Mouse (Mus musculus) heart, adult 2 months (tissue): Measurements from ENCODE around the gene Nfic. TPM values are rescaled to one million over a fixed set of nuclear protein-coding genes. Genes with fewer than 3 reads are reported as not detected.

ENCODE experiments used
- DNase-seq, 2 experiments: peaks; one replicate each; pipeline ENCODE4 v3.0.0; 2021
- H3K27ac ChIP-seq: fragments of 200-600 bp; 2 replicates; pipeline ENCODE4 v1.8.1; 2022
- H3K27me3 ChIP-seq: fragments of 200-500 bp; 2 replicates; pipeline ENCODE4 v1.6.1; 2012; ENCODE audit warnings: mild to moderate bottlenecking, low read length, inconsistent platforms, mixed read lengths; ENCODE audit not compliant: control insufficient read depth, insufficient read depth
- H3K36me3 ChIP-seq: fragments of 200-500 bp; 2 replicates; pipeline ENCODE4 v1.6.1; 2012; ENCODE audit warnings: low read length, inconsistent platforms; ENCODE audit not compliant: control insufficient read depth, insufficient read depth
- H3K4me1 ChIP-seq: fragments of 200-500 bp; 2 replicates; pipeline ENCODE4 v1.6.1; 2011; ENCODE audit warnings: low read length; ENCODE audit not compliant: control insufficient read depth, insufficient read depth
- H3K4me3 ChIP-seq: fragments of 200-600 bp; 2 replicates; pipeline ENCODE4 v1.8.1; 2022
- H3K79me2 ChIP-seq: fragments of 200-500 bp; replicated peaks from 2 replicates; pipeline ENCODE4 v1.6.1; 2012; ENCODE audit warnings: mild to moderate bottlenecking, inconsistent platforms, low read length, moderate library complexity, mixed read lengths; ENCODE audit not compliant: control insufficient read depth, insufficient read depth
- H3K9ac ChIP-seq: fragments of 200-500 bp; 2 replicates; pipeline ENCODE4 v1.6.1; 2012; ENCODE audit warnings: low read depth, mild to moderate bottlenecking, control low read depth, inconsistent platforms, low read length, mixed read lengths
- CTCF ChIP-seq: fragments of 200-600 bp; IDR thresholded peaks from 2 replicates; pipeline ENCODE4 v1.8.1; 2022; ENCODE audit warnings: antibody characterized with exemption, mild to moderate bottlenecking, moderate library complexity
- EP300 ChIP-seq: fragments of 200-500 bp; IDR thresholded peaks from 2 replicates; pipeline ENCODE4 v1.6.1; 2011; ENCODE audit warnings: low read depth, low read length, control low read depth; ENCODE audit not compliant: insufficient read depth
- POLR2A ChIP-seq: fragments of 200-500 bp; IDR thresholded peaks from 2 replicates; pipeline ENCODE4 v1.6.1; 2011; ENCODE audit warnings: mild to moderate bottlenecking, low read depth, low read length, control low read depth; ENCODE audit not compliant: insufficient read depth
- WGBS: fragments of 180-500 bp; shearing (Covaris S2); methylation state at CpG from one replicate; pipeline ENCODE4 v1.1.7; 2018; 5-methylcytosine and 5-hydroxymethylcytosine counted together
- intact Hi-C: fragments of 180-260 bp; cut with DNase I; formaldehyde crosslinking; loops from one replicate; pipeline ENCODE4 v1.15.1; 2025
- microRNA-seq, 2 experiments: library from miRNA; unstranded; fragments of <30 nt; microRNA quantifications; one replicate each; pipeline ENCODE4 v1.2.0; 2021
- polyA plus RNA-seq: library from polyadenylated mRNA; depleted of rRNA; stranded (reverse); fragments of >200 nt; gene quantifications from 2 replicates; pipeline ENCODE4 v1.2.3, GENCODE M21; 2012; rRNA removed
- total RNA-seq, 2 experiments: library from RNA; stranded (reverse); gene quantifications; 2 replicates each; pipeline ENCODE4 v1.2.3; 2021

Nfic gene
- total and polyA plus RNA-seq, 3 experiments: 80.1 to 104 (median 94.2) TPM

DNA sequence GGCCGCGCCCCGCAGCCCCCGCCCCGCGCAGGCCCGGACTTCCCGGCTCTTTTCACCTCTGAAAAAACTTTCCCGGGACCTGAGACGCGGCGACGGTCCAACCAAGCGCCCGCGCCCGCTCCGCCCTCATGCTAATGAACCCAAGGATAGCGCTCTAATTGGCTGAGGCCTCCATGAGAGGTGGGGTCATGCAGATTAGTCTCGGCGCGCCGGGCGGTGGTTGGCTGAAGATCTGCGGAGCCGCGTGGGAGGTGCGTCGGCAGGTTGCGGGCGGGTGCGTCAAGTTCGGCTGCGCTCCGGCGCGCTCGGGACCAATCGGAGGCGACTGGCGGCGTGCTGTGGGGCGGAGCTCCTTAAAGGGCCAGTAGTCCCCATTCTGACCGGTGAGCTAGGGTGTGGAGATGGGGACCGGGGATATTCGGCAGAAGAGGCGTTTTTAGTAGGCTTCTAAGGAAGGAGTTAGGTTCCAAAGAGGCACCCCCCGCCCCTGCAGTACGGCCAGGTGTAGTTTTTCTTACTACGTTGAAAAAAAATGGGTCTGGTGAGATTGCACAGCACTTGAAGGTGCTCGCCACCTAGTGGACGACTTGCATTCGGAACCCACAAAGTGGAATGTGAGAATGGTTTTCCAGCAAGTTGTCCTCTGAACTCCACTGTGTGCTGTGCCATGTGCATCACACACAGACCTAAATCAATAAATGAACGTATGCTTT is 104.9 kb downstream of the Nfic start, which contains the start of gene Hmg20b:
TSS of gene Hmg20b (minus strand) at position 130 of the 713 bp plus-strand sequence.
- intact Hi-C loops: loop anchor here (2.0 kb wide), 2 partner anchors 26 to 30 kb away; partner anchors contain the start of gene Cactin
- Histone ChIP-seq H3K27ac (peak within 1 kb of the TSS; percentile 96), H3K4me1 (peaks cover 3% of the 10 kb centered on the region; the same call in 1 of the 2 replicates), H3K9ac (peak within 1 kb of the TSS; percentile 99), H3K27me3 (no peaks in the 10 kb centered on the region), H3K79me2 (no peaks in the 10 kb centered on the region), H3K36me3 (no peaks in the 10 kb centered on the region), H3K4me3 (peak within 1 kb of the TSS; percentile 97)
- WGBS: under 1% methylated on average over 54 of the region's 54 CpGs
- peak; percentile 90 for TF ChIP-seq CTCF
- TF ChIP-seq EP300: peak; percentile 69; the same call in 1 of the 2 replicates
- 0 out of 2 replicates have a peak, but pooled peaks have one; percentile 52 for TF ChIP-seq POLR2A
- DNase-seq: peak; percentile 98 to 100

DNA sequence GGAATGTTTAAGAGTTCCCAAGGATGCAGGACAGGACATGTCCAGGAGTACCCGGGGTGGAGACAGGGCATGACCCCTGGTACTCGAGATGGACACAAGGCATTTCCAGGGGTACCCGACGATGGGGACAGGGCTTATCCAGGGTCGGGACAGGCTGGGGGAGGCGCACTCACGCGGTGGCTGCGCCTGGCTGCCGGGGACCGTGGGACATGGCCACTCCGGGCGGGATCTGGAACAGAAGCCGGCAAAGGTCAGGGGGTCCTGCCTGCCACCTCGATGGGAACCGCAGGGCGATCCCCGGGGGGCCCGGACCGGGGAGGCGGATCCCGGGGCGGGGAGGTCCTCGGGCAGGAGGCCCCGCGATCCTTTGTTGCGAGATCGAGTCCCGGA is 105.5 kb downstream of the Nfic start:
- Histone ChIP-seq H3K79me2 (no peaks in the 10 kb centered on the region), H3K9ac (peak overlapping the region; percentile 99), H3K36me3 (no peaks in the 10 kb centered on the region), H3K4me3 (peak overlapping the region; percentile 97), H3K4me1 (peaks cover 3% of the 10 kb centered on the region; the same call in 1 of the 2 replicates), H3K27ac (peak overlapping the region; percentile 96), H3K27me3 (no peaks in the 10 kb centered on the region)
- intact Hi-C loops: loop anchor here (2.0 kb wide), 2 partner anchors 27 to 29 kb away; partner anchors contain the start of gene Cactin
- DNase-seq: no peak
- TF ChIP-seq EP300 (no peak), POLR2A (no peak), CTCF (no peak)
- under 1% methylated on average over 29 of the region's 29 CpGs for WGBS

DNA sequence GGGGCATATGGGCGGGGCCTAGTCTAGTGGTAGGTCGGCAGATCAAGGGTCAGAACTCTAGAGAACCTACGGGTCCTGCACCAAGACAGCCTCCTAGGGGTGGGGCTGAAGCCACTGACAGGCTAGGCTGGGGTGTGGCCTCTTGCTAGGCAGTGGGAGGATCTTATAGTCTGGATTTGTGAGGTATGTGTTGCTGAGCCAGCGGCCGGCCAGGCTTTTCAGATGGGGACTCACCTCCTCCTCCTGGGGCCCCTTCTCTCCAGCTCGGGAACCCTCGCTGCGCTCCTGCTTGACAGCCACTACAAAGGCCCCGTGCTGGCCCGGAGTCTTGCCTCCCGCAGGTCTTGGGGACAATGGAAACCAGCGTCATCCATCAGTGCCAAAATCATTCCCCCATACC is 106.3 kb downstream of the Nfic start:
- 17% methylated on average over 12 of the region's 12 CpGs for WGBS
- Histone ChIP-seq H3K27ac (peak overlapping the region; percentile 96), H3K9ac (peak overlapping the region; percentile 99; the same call in 1 of the 2 replicates), H3K79me2 (no peaks in the 10 kb centered on the region), H3K4me1 (peaks cover 8% of the 10 kb centered on the region), H3K4me3 (peak overlapping the region; percentile 97), H3K36me3 (no peaks in the 10 kb centered on the region), H3K27me3 (no peaks in the 10 kb centered on the region)
- intact Hi-C loops: no loop called here
- TF ChIP-seq EP300 (no peak), POLR2A (no peak), CTCF (no peak)
- DNase-seq: peak; percentile 52

- no peaks in the 10 kb centered on the region; the same call in 1 of the 2 replicates for H3K79me2 ChIP-seq
- H3K4me3 ChIP-seq: no peak overlapping the region
- TF ChIP-seq EP300 (no peak), CTCF (no peak), POLR2A (no peak)
- 59% methylated on average over 55 of the region's 55 CpGs for WGBS
- H3K4me1 ChIP-seq: peaks cover 9% of the 10 kb centered on the region
- intact Hi-C loops: no loop called here
- DNase-seq: peak in 1 of 2 experiments; percentile 50
- 0 out of 2 replicates have a peak, but pooled peaks cover 2% of the 10 kb centered on the region for H3K27me3 ChIP-seq
- no peaks in the 10 kb centered on the region for H3K36me3 ChIP-seq
- no peak overlapping the region for H3K27ac ChIP-seq
- no peak overlapping the region for H3K9ac ChIP-seq
These were observed 108.9 kb downstream of the Nfic start for GRCm38 (mm10) chr10:81346453-81347067.

Small RNA genes lying within 50 kb of the gene (microRNA-seq; reads per million reads assigned to microRNA genes)
- 0 reads per million in 2 experiments for gene Gm25595
- 0 to 0.56 reads per million in 2 experiments for gene Mir1191b
- 0.56 to 1.5 reads per million in 2 experiments for gene Mir6913

Other genes starting within 250 kb of the Nfic start
Only the 30 nearest of the 31 such genes appear.
- gene Atcay, start 224.8 kb downstream of the Nfic start, total RNA-seq: under 1 TPM in 1 of 2 experiments, not detected in 1; 0.09 TPM
- 0.14 and 0.20 TPM in 2 replicates for gene Atcay, start 224.8 kb downstream of the Nfic start, polyA plus RNA-seq
- gene Zfr2, start 222.5 kb downstream of the Nfic start, total RNA-seq: 1 to 10 TPM; 1.8 to 2.0 TPM
- gene Zfr2, start 222.5 kb downstream of the Nfic start, polyA plus RNA-seq: 5.0 and 6.3 TPM in 2 replicates
- gene Matk, start 202.7 kb downstream of the Nfic start, total RNA-seq: under 1 TPM; 0.48 to 0.86 TPM
- gene Matk, start 202.7 kb downstream of the Nfic start, polyA plus RNA-seq: 0.97 and 1.5 TPM in 2 replicates
- 100 to 1,000 TPM in 1 of 2 experiments, 10 to 100 TPM in 1; 85.7 to 101 TPM for gene Mrpl54, start 188.7 kb downstream of the Nfic start, total RNA-seq
- gene Mrpl54, start 188.7 kb downstream of the Nfic start, polyA plus RNA-seq: 66.7 and 93.2 TPM in 2 replicates
- 100 to 1,000 TPM; 111 to 123 TPM for gene Apba3, start 188.7 kb downstream of the Nfic start, total RNA-seq
- 151 TPM in 2 replicates for gene Apba3, start 188.7 kb downstream of the Nfic start, polyA plus RNA-seq
- gene Tjp3, start 164.1 kb downstream of the Nfic start, total RNA-seq: not detected
- 0.12 and 0.78 TPM in 2 replicates for gene Tjp3, start 164.1 kb downstream of the Nfic start, polyA plus RNA-seq
- gene Pip5k1c, start 162.7 kb downstream of the Nfic start, total RNA-seq: 10 to 100 TPM; 27.0 to 28.0 TPM
- gene Pip5k1c, start 162.7 kb downstream of the Nfic start, polyA plus RNA-seq: 37.5 and 44.2 TPM in 2 replicates
- 10 to 100 TPM; 16.1 to 18.0 TPM for gene Cactin, start 134.5 kb downstream of the Nfic start, total RNA-seq
- 15.4 and 18.0 TPM in 2 replicates for gene Cactin, start 134.5 kb downstream of the Nfic start, polyA plus RNA-seq
- 1 to 10 TPM; 3.8 to 4.1 TPM for gene Tbxa2r, start 126.9 kb downstream of the Nfic start, total RNA-seq
- 7.1 and 8.7 TPM in 2 replicates for gene Tbxa2r, start 126.9 kb downstream of the Nfic start, polyA plus RNA-seq
- 1 to 10 TPM; 5.5 to 6.4 TPM for gene Gipc3, start 112.4 kb downstream of the Nfic start, total RNA-seq
- gene Gipc3, start 112.4 kb downstream of the Nfic start, polyA plus RNA-seq: 4.7 and 4.8 TPM in 2 replicates
- gene Hmg20b, start 105.2 kb downstream of the Nfic start, total RNA-seq: 10 to 100 TPM; 55.6 to 58.1 TPM
- 44.3 and 54.9 TPM in 2 replicates for gene Hmg20b, start 105.2 kb downstream of the Nfic start, polyA plus RNA-seq
- 10 to 100 TPM; 10.6 to 11.1 TPM for gene Mfsd12, start 98.1 kb downstream of the Nfic start, total RNA-seq
- 9.6 and 10.5 TPM in 2 replicates for gene Mfsd12, start 98.1 kb downstream of the Nfic start, polyA plus RNA-seq
- 1 to 10 TPM in 1 of 2 experiments, under 1 TPM in 1; 0.64 to 1.1 TPM for gene 4930404N11Rik, start 89.8 kb downstream of the Nfic start, total RNA-seq
- gene 4930404N11Rik, start 89.8 kb downstream of the Nfic start, polyA plus RNA-seq: 0.32 and 1.2 TPM in 2 replicates
- gene Fzr1, start 77.1 kb downstream of the Nfic start, total RNA-seq: 10 to 100 TPM; 29.9 to 31.5 TPM
- 49.3 and 56.1 TPM in 2 replicates for gene Fzr1, start 77.1 kb downstream of the Nfic start, polyA plus RNA-seq
- gene Dohh, start 71.2 kb downstream of the Nfic start, total RNA-seq: 10 to 100 TPM; 46.6 to 53.8 TPM
- gene Dohh, start 71.2 kb downstream of the Nfic start, polyA plus RNA-seq: 48.5 and 56.9 TPM in 2 replicates
- 1 to 10 TPM in 1 of 2 experiments, under 1 TPM in 1; 0.73 to 1.9 TPM for gene Gm48551, start 71.2 kb downstream of the Nfic start, total RNA-seq
- gene Gm48551, start 71.2 kb downstream of the Nfic start, polyA plus RNA-seq: 2.1 and 3.5 TPM in 2 replicates
- 1 to 10 TPM in 1 of 2 experiments, not detected in 1; 1.2 TPM for gene Gm48552, start 66.6 kb downstream of the Nfic start, total RNA-seq
- 0.88 and 1.2 TPM in 2 replicates for gene Gm48552, start 66.6 kb downstream of the Nfic start, polyA plus RNA-seq
- gene Smim24, start 62.6 kb downstream of the Nfic start, total RNA-seq: 1 to 10 TPM; 2.0 to 2.3 TPM
- 8.3 and 8.6 TPM in 2 replicates for gene Smim24, start 62.6 kb downstream of the Nfic start, polyA plus RNA-seq
- gene Celf5, start 27.1 kb upstream of the Nfic start, total RNA-seq: under 1 TPM in 1 of 2 experiments, not detected in 1; 0.16 TPM
- gene Celf5, start 27.1 kb upstream of the Nfic start, polyA plus RNA-seq: 0.39 and 0.73 TPM in 2 replicates
- 10 to 100 TPM; 68.6 to 74.2 TPM for gene Ncln, start 40.8 kb upstream of the Nfic start, total RNA-seq
- gene Ncln, start 40.8 kb upstream of the Nfic start, polyA plus RNA-seq: 107 and 116 TPM in 2 replicates
- 1 to 10 TPM in 1 of 2 experiments, under 1 TPM in 1; 0.81 to 1.1 TPM for gene S1pr4, start 44.5 kb upstream of the Nfic start, total RNA-seq
- 2.0 and 3.1 TPM in 2 replicates for gene S1pr4, start 44.5 kb upstream of the Nfic start, polyA plus RNA-seq
- gene Gna15, start 68.6 kb upstream of the Nfic start, total RNA-seq: 1 to 10 TPM; 1.1 to 1.5 TPM
- 1.1 and 1.2 TPM in 2 replicates for gene Gna15, start 68.6 kb upstream of the Nfic start, polyA plus RNA-seq
- 10 to 100 TPM; 46.6 to 53.5 TPM for gene Gna11, start 89.6 kb upstream of the Nfic start, total RNA-seq
- gene Gna11, start 89.6 kb upstream of the Nfic start, polyA plus RNA-seq: 68.0 and 81.9 TPM in 2 replicates
- 1,000 to 10,000 TPM in 1 of 2 experiments, 100 to 1,000 TPM in 1; 982 to 1,113 TPM for gene Aes, start 103.9 kb upstream of the Nfic start, total RNA-seq
- 2,586 and 3,063 TPM in 2 replicates for gene Aes, start 103.9 kb upstream of the Nfic start, polyA plus RNA-seq
- gene Tle2, start 118.9 kb upstream of the Nfic start, total RNA-seq: 1 to 10 TPM; 6.8 to 7.4 TPM
- 40.9 and 43.8 TPM in 2 replicates for gene Tle2, start 118.9 kb upstream of the Nfic start, polyA plus RNA-seq
- gene Tle6, start 145.4 kb upstream of the Nfic start, total RNA-seq: 1 to 10 TPM; 5.1 to 7.7 TPM
- 19.0 and 20.1 TPM in 2 replicates for gene Tle6, start 145.4 kb upstream of the Nfic start, polyA plus RNA-seq
- gene BC025920, start 150.6 kb upstream of the Nfic start, total RNA-seq: 1 to 10 TPM; 2.5 to 3.7 TPM
- gene BC025920, start 150.6 kb upstream of the Nfic start, polyA plus RNA-seq: 1.9 and 2.5 TPM in 2 replicates
- gene Sirt6, start 172.2 kb upstream of the Nfic start, total RNA-seq: 1 to 10 TPM; 7.0 to 7.9 TPM
- 11.5 and 15.4 TPM in 2 replicates for gene Sirt6, start 172.2 kb upstream of the Nfic start, polyA plus RNA-seq
- gene Ankrd24, start 172.9 kb upstream of the Nfic start, total RNA-seq: 1 to 10 TPM; 7.8 to 7.9 TPM
- 33.7 and 46.5 TPM in 2 replicates for gene Ankrd24, start 172.9 kb upstream of the Nfic start, polyA plus RNA-seq
- gene Gm10778, start 193.4 kb upstream of the Nfic start, total RNA-seq: 1 to 10 TPM; 2.1 to 2.4 TPM
- 0.59 and 1.2 TPM in 2 replicates for gene Gm10778, start 193.4 kb upstream of the Nfic start, polyA plus RNA-seq